Mouse (Mus musculus) left cerebral cortex, postnatal 10 days (tissue): ENCODE results near the gene Sh3bp5. TPM values are rescaled to one million over a fixed set of nuclear protein-coding genes. Genes with fewer than 3 reads are reported as not detected.

Experiments
- DNase-seq, 2 experiments: peaks; one replicate each; pipeline ENCODE4 v3.0.0; 2021 to 2022; ENCODE audit warnings: low spot score in 2 of 2, mixed read lengths in 1 of 2; ENCODE audit errors: extremely low spot score in 1 of 2
- intact Hi-C: fragments of 180-260 bp; cut with DNase I; formaldehyde crosslinking; loops from one replicate; pipeline ENCODE4 v1.15.1; 2025
- total RNA-seq, 2 experiments: library from RNA; stranded (reverse); gene quantifications; 2 replicates each; pipeline ENCODE4 v1.2.3; 2021

Sh3bp5 gene
- total RNA-seq, 2 experiments from 2014 or later = 76.4 to 80.0 TPM

- intact Hi-C loops = loop anchor here (10.0 kb wide), 1 partner anchor 113 kb away; the partner anchor contains the start of genes Nisch and Sema3g
Measured at GRCm38 (mm10) chr14:31327681-31328080, 108.2 kb downstream of the Sh3bp5 start.

DNA sequence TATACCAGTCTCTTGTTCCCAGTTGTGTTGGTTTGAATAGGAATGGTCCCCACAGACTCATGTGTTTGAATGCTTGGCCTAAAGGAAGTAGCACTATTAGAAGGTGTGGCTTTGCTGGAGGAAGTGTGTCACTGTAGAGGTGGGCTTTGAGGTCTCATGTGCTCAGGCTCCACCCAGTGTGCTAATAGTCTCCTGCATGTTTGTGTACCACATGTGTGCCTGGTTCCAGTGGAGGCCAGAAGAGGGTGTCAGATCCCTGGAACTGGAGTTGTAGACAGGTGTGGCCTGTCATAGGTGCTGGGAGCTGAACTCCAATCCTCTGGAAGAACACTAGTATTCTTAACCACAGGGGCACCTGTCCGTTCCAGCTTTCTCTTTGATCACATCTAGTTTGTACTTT is 108.7 kb downstream of the Sh3bp5 start:
- intact Hi-C loops = loop anchor here (10.0 kb wide), 1 partner anchor 112 kb away; the partner anchor contains the start of genes Nisch and Sema3g

More at GRCm38 (mm10) chr14:31327681-31328080, 108.2 kb downstream of the Sh3bp5 start:
- no peak for DNase-seq

GRCm38 (mm10) chr14:31326770-31327169 is 109.1 kb downstream of the Sh3bp5 start:
- DNase-seq = no peak
- intact Hi-C loops = loop anchor here (10.0 kb wide), 1 partner anchor 112 kb away; the partner anchor contains the start of genes Nisch and Sema3g

More for the DNA sequence above, 108.7 kb downstream of the Sh3bp5 start:
- DNase-seq = no peak

DNA sequence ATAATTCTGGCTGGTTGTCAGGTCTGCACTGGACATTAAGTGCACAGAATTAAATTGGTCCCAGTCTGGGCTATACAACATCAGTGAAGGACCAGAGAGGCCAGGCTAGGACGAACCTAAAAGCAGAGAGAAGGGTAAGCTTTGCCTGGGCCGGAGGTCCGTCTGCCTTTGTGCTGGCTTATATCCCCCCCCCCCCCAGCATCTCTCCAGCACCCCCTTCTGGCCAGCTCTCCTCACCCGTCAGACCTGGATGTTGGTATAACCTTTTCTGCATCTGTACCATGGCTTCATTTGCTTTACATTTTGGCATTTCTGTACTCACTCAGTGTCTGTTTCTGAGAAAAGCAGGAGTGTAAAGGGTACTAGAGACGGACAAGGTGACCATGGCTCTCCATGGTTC is 110.3 kb downstream of the Sh3bp5 start:
- intact Hi-C loops = loop anchor here (10.0 kb wide), 1 partner anchor 111 kb away; the partner anchor contains the start of genes Nisch and Sema3g
- DNase-seq = no peak

DNA sequence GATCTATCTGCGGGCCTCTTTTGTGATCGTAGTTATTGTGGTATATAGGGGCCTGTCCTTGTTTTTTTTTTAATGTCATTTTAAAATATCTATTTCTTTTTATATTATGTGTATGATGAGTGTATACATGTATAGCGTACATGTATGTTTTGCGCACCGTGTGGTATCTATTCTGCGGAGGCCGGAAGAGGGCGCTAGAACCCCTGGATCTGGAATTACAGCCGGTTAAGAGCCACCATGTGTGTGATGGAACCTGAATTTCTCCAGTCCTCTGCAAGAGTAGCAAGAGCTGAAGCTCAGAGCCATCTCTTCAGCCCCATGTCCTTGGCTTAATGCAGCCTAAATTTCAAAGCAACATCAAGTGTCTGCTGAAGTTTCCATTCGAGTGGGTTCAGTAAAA is 111.0 kb downstream of the Sh3bp5 start:
- no peak for DNase-seq
- intact Hi-C loops = loop anchor here (10.0 kb wide), 1 partner anchor 110 kb away; the partner anchor contains the start of genes Nisch and Sema3g

DNA sequence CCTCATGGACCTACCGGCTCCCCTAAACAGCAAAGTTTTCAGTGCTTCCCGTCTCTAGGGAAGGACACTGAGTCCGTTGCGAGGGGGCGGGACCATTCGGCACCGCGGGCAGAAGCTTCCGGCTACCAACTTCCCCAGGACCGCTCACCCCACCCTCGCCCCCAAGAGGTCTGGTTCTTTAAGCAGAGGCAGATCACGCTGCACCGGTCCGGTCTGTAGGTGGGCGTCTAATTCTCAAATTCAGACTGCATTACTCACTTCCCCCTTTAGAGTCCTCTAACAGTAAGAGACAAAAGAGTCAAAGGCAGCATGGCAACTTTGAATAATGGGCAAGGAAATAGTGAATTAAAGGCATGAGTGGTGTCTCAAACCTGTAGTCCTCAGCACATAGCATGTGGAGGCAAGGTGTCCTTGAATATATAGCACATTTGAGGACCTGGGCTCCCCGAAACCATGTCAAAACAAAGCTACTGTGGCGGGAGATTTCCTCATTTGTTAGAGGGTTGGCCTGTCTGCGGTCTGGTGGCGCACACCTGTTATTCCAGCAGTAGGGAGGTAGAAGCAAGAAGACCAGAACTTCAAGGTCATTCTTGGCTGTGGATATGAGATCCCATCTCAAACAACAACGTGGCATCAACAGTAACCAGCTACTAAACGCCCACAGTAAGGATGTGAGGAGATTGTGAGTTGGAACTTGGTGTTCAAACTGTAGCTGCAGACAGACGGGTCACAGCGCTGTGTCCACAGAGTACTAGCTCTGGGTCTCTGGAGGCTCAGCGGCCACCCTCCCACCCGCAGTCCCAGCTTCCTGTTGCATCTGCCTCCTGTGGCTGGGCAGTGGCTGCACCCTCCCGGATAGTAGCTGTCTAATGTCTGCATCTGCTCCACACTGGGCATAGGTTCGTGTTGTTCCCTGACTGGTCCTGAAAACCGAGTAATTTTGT is 111.8 kb downstream of the Sh3bp5 start, which contains the start of gene Dnah1:
Gene Dnah1 (minus strand): TSS at position 48 of the 944 bp plus-strand sequence.
- intact Hi-C loops = loop anchor here (2.0 to 10.0 kb wide), 2 partner anchors 51 to 109 kb away; partner anchors contain the start of genes Nisch and Sema3g
- peak in 1 of 2 experiments; percentile 74 for DNase-seq

GRCm38 (mm10) chr14:31323189-31323588 is 112.7 kb downstream of the Sh3bp5 start:
- no peak for DNase-seq
- intact Hi-C loops = loop anchor here (2.0 to 10.0 kb wide), 2 partner anchors 50 to 108 kb away; partner anchors contain the start of genes Nisch and Sema3g

GRCm38 (mm10) chr14:31322191-31322590 is 113.7 kb downstream of the Sh3bp5 start:
- no peak for DNase-seq
- intact Hi-C loops = loop anchor here (2.0 to 10.0 kb wide), 2 partner anchors 49 to 107 kb away; partner anchors contain the start of genes Nisch and Sema3g

DNA sequence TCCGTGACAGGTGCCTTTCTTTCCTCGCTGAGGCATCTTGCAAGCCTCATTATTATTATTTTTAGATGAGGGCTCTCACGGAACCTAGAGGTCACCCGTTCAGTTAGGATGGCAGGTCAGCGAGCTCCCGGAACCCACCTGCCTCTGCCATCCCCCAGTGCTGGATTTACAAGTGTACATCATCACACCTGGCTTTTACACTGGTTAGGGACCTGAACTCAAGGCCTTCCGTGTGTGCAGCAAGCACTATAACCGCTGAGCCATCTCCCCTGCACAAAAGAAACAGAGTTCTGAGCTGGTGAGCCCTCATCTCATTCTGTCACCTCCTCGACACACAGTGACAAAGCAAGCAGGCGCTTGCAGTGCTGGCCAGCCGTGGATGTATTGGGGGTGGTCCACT is 114.7 kb downstream of the Sh3bp5 start:
- DNase-seq = no peak
- intact Hi-C loops = loop anchor here (10.0 kb wide), 1 partner anchor 106 kb away; the partner anchor contains the start of genes Nisch and Sema3g

DNA sequence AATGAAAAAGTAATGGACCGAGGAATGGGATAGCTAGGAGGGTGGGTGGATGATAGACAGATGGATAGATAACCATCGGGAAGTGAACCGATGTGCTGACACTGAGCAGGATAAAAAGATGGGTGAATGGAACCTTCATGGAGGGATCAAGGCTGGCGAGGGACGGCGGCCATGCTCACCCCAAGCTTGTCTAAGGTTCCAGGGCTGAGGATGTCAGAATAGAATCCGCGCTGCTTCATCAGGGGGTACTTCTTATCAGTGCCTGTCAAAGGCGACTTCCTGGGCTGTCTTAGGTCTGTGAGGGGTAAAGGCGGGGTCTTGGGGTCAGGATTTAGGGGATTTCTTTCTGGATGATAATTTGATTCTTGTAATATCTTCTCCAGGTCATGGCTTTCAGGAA is 116.3 kb downstream of the Sh3bp5 start:
- DNase-seq = no peak
- intact Hi-C loops = no loop called here

DNA sequence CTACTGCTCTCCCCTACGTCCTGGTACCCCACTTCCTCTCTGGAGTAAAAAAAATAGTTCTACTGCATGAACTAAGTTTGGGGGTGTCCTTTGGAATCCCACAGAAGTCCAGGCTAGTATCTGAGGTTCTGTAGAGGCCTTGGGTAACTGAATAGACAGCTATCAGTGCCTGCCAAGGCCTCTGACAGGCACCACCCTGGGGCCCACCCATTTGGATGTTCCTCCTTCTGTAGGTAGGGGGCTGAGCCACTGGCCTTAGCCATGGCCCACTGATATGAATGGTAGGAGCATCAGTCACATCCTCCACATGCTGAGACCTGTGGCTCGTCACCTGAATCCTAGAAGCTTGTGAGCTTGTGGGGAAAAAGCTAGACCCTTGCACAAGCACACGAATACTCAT is 118.1 kb downstream of the Sh3bp5 start:
- peak in 1 of 2 experiments; percentile 7 for DNase-seq
- intact Hi-C loops = no loop called here

DNA sequence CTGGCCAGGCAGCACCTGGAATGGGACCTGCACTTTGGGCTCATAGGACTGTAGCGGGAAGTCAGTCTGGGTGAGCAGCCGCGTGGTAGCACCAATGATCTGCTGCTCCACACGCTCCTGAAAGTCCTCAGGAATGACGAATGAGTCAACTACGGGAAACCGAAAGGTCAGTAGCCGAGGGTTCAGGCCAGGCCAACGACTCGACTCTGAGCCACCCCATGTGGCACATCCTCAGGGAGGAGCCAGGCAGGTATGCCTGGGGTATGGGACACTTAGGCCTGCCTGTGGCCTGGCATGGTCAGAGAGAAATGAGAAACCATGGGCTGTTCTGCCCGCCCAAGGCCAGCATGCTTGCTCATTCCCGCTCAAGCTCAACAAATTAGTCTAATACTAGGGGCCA is 119.3 kb downstream of the Sh3bp5 start:
- intact Hi-C loops = no loop called here
- no peak for DNase-seq

GRCm38 (mm10) chr14:31313192-31313591 is 122.7 kb downstream of the Sh3bp5 start:
- intact Hi-C loops = no loop called here
- no peak for DNase-seq

Other genes starting within 250 kb of the Sh3bp5 start
- 1 to 10 TPM; 2.9 to 3.7 TPM for gene Tnnc1, start 227.8 kb downstream of the Sh3bp5 start, total RNA-seq
- gene Nisch, start 219.1 kb downstream of the Sh3bp5 start, total RNA-seq = 100 to 1,000 TPM; 412 to 432 TPM
- gene Sema3g, start 218.2 kb downstream of the Sh3bp5 start, total RNA-seq = 1 to 10 TPM; 3.6 to 4.4 TPM
- 1 to 10 TPM; 5.0 to 5.3 TPM for gene Phf7, start 184.8 kb downstream of the Sh3bp5 start, total RNA-seq
- 100 to 1,000 TPM; 125 to 130 TPM for gene Bap1, start 184.6 kb downstream of the Sh3bp5 start, total RNA-seq
- gene Dnah1, start 112.2 kb downstream of the Sh3bp5 start, total RNA-seq = 1 to 10 TPM; 1.4 to 2.1 TPM
- 10 to 100 TPM; 38.9 to 39.3 TPM for gene Capn7, start 99.4 kb downstream of the Sh3bp5 start, total RNA-seq
- 10 to 100 TPM; 13.1 to 14.2 TPM for gene Eaf1, start 58.3 kb upstream of the Sh3bp5 start, total RNA-seq
- 10 to 100 TPM; 26.5 to 27.3 TPM for gene Mettl6, start 59.0 kb upstream of the Sh3bp5 start, total RNA-seq
- gene Colq, start 155.3 kb upstream of the Sh3bp5 start, total RNA-seq = 1 to 10 TPM; 2.0 to 3.3 TPM
- gene Gm49387, start 204.8 kb upstream of the Sh3bp5 start, total RNA-seq = under 1 TPM in 1 of 2 experiments, not detected in 1; 0.79 TPM
- 1 to 10 TPM; 7.4 to 9.9 TPM for gene Btd, start 204.9 kb upstream of the Sh3bp5 start, total RNA-seq
- gene Hacl1, start 205.2 kb upstream of the Sh3bp5 start, total RNA-seq = 1 to 10 TPM; 6.4 to 7.8 TPM